Comparison of ENCODE assay signal across 26 mouse cellular contexts in genomic region chr14:122986404-122986803, GRCm38 (mm10). TPM values are rescaled to one million over a fixed set of nuclear protein-coding genes. Genes with fewer than 3 reads are reported as not detected.
DNase-seq lines count a peak whose midpoint lies in the region; ATAC-seq lines count a peak whose summit lies in the region.
"Had no signal": no experiment of that assay in that cellular context is flagged by ENCODE, and none has a peak within 500 bp of the region (broad histone marks: within the 10 kb centered on the region; RNA-seq: fewer than 3 reads in every experiment).

No protein-coding gene starts in this region.

- H3K27me3 ChIP-seq in forebrain, embryonic 11.5 days (ENCODE audit: control insufficient read depth, insufficient read depth, low read length): no peaks in the 10 kb centered on the region
- H3K27me3 ChIP-seq: embryonic facial prominence, embryonic 12.5 days; forebrain, embryonic 13.5 days; heart, embryonic 15.5 days; hindbrain, embryonic 15.5 days; midbrain, embryonic 12.5 days; neural tube, embryonic 12.5 days had no signal

- no peak overlapping the region for H3K9ac ChIP-seq in forebrain, embryonic 11.5 days (ENCODE audit: low read length)
- H3K9ac ChIP-seq: embryonic facial prominence, embryonic 12.5 days; forebrain, embryonic 13.5 days; heart, embryonic 15.5 days; hindbrain, embryonic 15.5 days; liver, embryonic 13.5 days; midbrain, embryonic 12.5 days; neural tube, embryonic 12.5 days had no signal

- no peaks in the 10 kb centered on the region for H3K36me3 ChIP-seq in forebrain, embryonic 11.5 days (ENCODE audit: control insufficient read depth, insufficient read depth, low read length)
- H3K36me3 ChIP-seq: embryonic facial prominence, embryonic 12.5 days; heart, embryonic 15.5 days; hindbrain, embryonic 15.5 days; liver, embryonic 13.5 days; midbrain, embryonic 12.5 days; neural tube, embryonic 12.5 days had no signal

- 80% methylated on average over 2 of the region's 2 CpGs for WGBS in forebrain, embryonic 11.5 days

- H3K4me3 ChIP-seq in forebrain, embryonic 11.5 days (ENCODE audit: low read depth, low read length): no peak overlapping the region
- H3K4me3 ChIP-seq: embryonic facial prominence, embryonic 12.5 days; forebrain, embryonic 13.5 days; heart, embryonic 15.5 days; hindbrain, embryonic 15.5 days; liver, embryonic 13.5 days; midbrain, embryonic 12.5 days; neural tube, embryonic 12.5 days had no signal

- DNase-seq in A20 (ENCODE audit: low read depth, low spot score) (peak; percentile 71), MEL-GATA-1-ER (ENCODE audit: extremely low read depth, low read depth) (peak; percentile 22)
- peak; percentile 10 for DNase-seq in B cell, adult 2 months
- DNase-seq in forebrain, embryonic 11.5 days (ENCODE audit: low spot score): no peak
- no peak for DNase-seq in layer of hippocampus, adult 9-10 months (ENCODE audit: low spot score)
- DNase-seq in embryo, embryonic 10 days (ENCODE audit: low spot score): no peak
- DNase-seq: adrenal gland, postnatal 14 days; cerebellum, adult 9-11 months; heart, postnatal 4 days; kidney, adult 9 months; kidney, postnatal 36 days; liver, embryonic 13.5 days; lung, adult 2 months; right cerebral cortex, postnatal 25 days; thymus, adult 2 months had no signal

- H3K27ac ChIP-seq in forebrain, embryonic 11.5 days (ENCODE audit: low read depth, low read length): no peak overlapping the region
- H3K27ac ChIP-seq: embryonic facial prominence, embryonic 12.5 days; forebrain, embryonic 13.5 days; heart, embryonic 15.5 days; hindbrain, embryonic 15.5 days; liver, embryonic 13.5 days; macrophage; midbrain, embryonic 12.5 days; neural tube, embryonic 12.5 days; stomach, postnatal 0 days had no signal

- no peak overlapping the region for H3K4me2 ChIP-seq in forebrain, embryonic 11.5 days (ENCODE audit: low read depth, low read length, severe bottlenecking)
- H3K4me2 ChIP-seq: embryonic facial prominence, embryonic 12.5 days; forebrain, embryonic 13.5 days; heart, embryonic 15.5 days; hindbrain, embryonic 15.5 days; liver, embryonic 13.5 days; midbrain, embryonic 12.5 days; neural tube, embryonic 12.5 days had no signal

- H3K9me3 ChIP-seq in forebrain, embryonic 11.5 days (ENCODE audit: control insufficient read depth, low read length): no peaks in the 10 kb centered on the region
- H3K9me3 ChIP-seq: embryonic facial prominence, embryonic 12.5 days; forebrain, embryonic 13.5 days; heart, embryonic 15.5 days; hindbrain, embryonic 15.5 days; liver, embryonic 13.5 days; midbrain, embryonic 12.5 days; neural tube, embryonic 12.5 days had no signal

- peak; percentile 35 for ATAC-seq in inflammation-experienced regulatory T-cells, adult 6 months
- no peak for ATAC-seq in forebrain, embryonic 11.5 days (replicated peaks; ENCODE audit: low FRiP score)
- ATAC-seq in megakaryocyte, adult 5-6 weeks (ENCODE audit: poor library complexity, severe bottlenecking): no peak
- ATAC-seq: forebrain, embryonic 13.5 days; intestine, embryonic 16.5 days had no signal

- peaks cover 7% of the 10 kb centered on the region for H3K4me1 ChIP-seq in forebrain, embryonic 11.5 days (replicated peaks; ENCODE audit: control insufficient read depth, insufficient read depth, low read length)

RNA-seq across cellular contexts. Expression of gene Tmtc4, which starts 2.6 kb away (rescaled TPM):
- 10 to 100 TPM in 2 of 3 experiments, 1 to 10 TPM in 1; 9.1 to 24.4 (median 21.4) TPM for polyA plus RNA-seq in inflammation-experienced regulatory T-cells, adult 6 months (2017; shearing (Covaris generic))
- polyA plus RNA-seq in forebrain, embryonic 11.5 days (2014; fragmentation: Nextera tagmentation; extraction: Ambion mirVana): 31.8 and 37.2 TPM in 2 replicates
- total RNA-seq in megakaryocyte, adult 5-6 weeks (2015): 2.2 and 4.2 TPM in 2 replicates
- total RNA-seq in megakaryocyte, adult 5-6 weeks (2017): 3.9 and 15.0 TPM in 2 replicates

Comparison
In these comparisons a context has a peak if more than half of its experiments do, and no peak if none do; other contexts are left out.
1. DNase-seq: peak in A20 (single experiment), B cell, adult 2 months (2 of 2) and MEL-GATA-1-ER (single experiment); none in forebrain, embryonic 11.5 days (single experiment), layer of hippocampus, adult 9-10 months (single experiment) and embryo, embryonic 10 days (single experiment).